Mouse (Mus musculus): Measurements from ENCODE around the gene Rps11.

- TF ChIP-seq GATA1 (IDR thresholded peaks at IDR 0.05; ENCODE audit: low read length) (no peak), TAL1 (IDR thresholded peaks at IDR 0.05; ENCODE audit: low read length) (no peak)
These were observed 21.2 kb upstream of the Rps11 start for GRCm38 (mm10) chr7:45145460-45145859.
